In genomic region chr4:101305126-101305525, GRCm38 (mm10) we compare ENCODE assay signal across 19 mouse cellular contexts. TPM values are rescaled to one million over a fixed set of nuclear protein-coding genes. Genes with fewer than 3 reads are reported as not detected.
DNase-seq lines count a peak whose midpoint lies in the region; TF ChIP-seq lines count a peak whose summit lies in the region.
"Had no signal": no experiment of that assay in that cellular context is flagged by ENCODE, and none has a peak within 500 bp of the region (broad histone marks: within the 10 kb centered on the region; RNA-seq: fewer than 3 reads in every experiment).

No protein-coding gene starts in this region.

- intact Hi-C loops in heart, postnatal 25 days (cut with DNase I): no loop called here

- H3K27ac ChIP-seq in layer of hippocampus, adult 2 months: peak overlapping the region; percentile 72
- H3K27ac ChIP-seq: heart, adult 2 months; hindbrain, embryonic 12.5 days; limb, embryonic 12.5 days; liver, embryonic 14.5 days; lung, embryonic 15.5 days; macrophage had no signal

- no peak for TF ChIP-seq CTCF in layer of hippocampus, adult 2 months (conservative IDR thresholded peaks at IDR 0.05)

- DNase-seq in heart, adult 18-20 months: peak; percentile 31 to 44
- no peak for DNase-seq in heart, postnatal 25 days (ENCODE audit: low spot score)
- DNase-seq in layer of hippocampus, adult 2 months (ENCODE audit: low spot score in 2 of 2): peak in 1 of 2 experiments; percentile 12
- no peak for DNase-seq in layer of hippocampus, adult 9-10 months (ENCODE audit: low spot score)
- DNase-seq in ovary, postnatal 36 days (ENCODE audit: low spot score): peak; percentile 30
- no peak for DNase-seq in ovary, postnatal 14 days (ENCODE audit: low spot score)
- no peak for DNase-seq in urinary bladder, postnatal 4 days (ENCODE audit: low spot score in 2 of 2)
- DNase-seq: B cell, adult 2 months; cerebellum, adult 9-10 months; gastrocnemius, postnatal 14 days; kidney, postnatal 25 days; right cerebral cortex, postnatal 25 days; spleen, adult 18-20 months had no signal

- no peak overlapping the region for H3K4me3 ChIP-seq in layer of hippocampus, adult 2 months
- H3K4me3 ChIP-seq: heart, adult 2 months; hindbrain, embryonic 12.5 days; limb, embryonic 12.5 days; lung, embryonic 15.5 days had no signal

RNA-seq across cellular contexts. Expression of gene Jak1, which starts 40.0 kb away (rescaled TPM):
- total RNA-seq in heart, adult 18-20 months (2021): 100 to 1,000 TPM in 1 of 2 experiments, 10 to 100 TPM in 1; 91.2 to 102 TPM
- total RNA-seq in heart, postnatal 25 days (2021): 10 to 100 TPM; 82.4 to 86.7 TPM
- total RNA-seq in layer of hippocampus, adult 2 months (2021): 100 to 1,000 TPM; 124 to 128 TPM

Comparison
In these comparisons a context has a peak if more than half of its experiments do, and no peak if none do; other contexts are left out.
1. DNase-seq: peak in heart, adult 18-20 months (2 of 2) and ovary, postnatal 36 days (single experiment); none in heart, postnatal 25 days (single experiment), layer of hippocampus, adult 9-10 months (single experiment), ovary, postnatal 14 days (single experiment) and urinary bladder, postnatal 4 days (0 of 2).